Comparison of ENCODE assay signal across 22 mouse cellular contexts in the genomic region with DNA sequence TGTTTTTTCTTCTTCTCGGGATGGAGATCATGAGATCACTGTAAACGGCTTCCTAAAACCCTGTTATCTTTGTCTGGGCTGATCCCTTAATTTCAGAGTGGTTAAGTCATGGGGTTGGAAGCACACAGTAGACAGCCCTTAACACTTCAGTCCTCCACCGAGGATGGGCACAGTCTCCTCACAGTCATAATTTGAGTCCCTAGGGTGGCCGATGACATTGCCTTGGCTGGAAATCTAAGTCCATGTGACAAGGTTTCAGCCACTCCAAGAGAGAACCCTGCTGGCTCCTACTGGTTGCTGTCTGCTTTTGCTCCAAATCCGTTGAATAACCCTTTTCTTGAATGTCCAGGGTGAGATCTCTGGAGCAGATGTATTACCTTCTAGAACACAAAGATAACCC.
A peak's percentile ranks its signal among the peaks of the same experiment; 100 is the strongest.
DNase-seq lines count a peak whose midpoint lies in the region; ATAC-seq and TF ChIP-seq lines count a peak whose summit lies in the region.
"Had no signal": no experiment of that assay in that cellular context is flagged by ENCODE, and none has a peak within 500 bp of the region (broad histone marks: within the 10 kb centered on the region; RNA-seq: fewer than 3 reads in every experiment).

No protein-coding gene starts in this region.

- no peaks in the 10 kb centered on the region for H3K27me3 ChIP-seq in hindbrain, postnatal 0 days (ENCODE audit: insufficient read depth, low read length)
- H3K27me3 ChIP-seq in hindbrain, embryonic 14.5 days (ENCODE audit: control insufficient read depth, insufficient read depth, low read length) = no peaks in the 10 kb centered on the region
- no peaks in the 10 kb centered on the region for H3K27me3 ChIP-seq in intestine, embryonic 16.5 days (replicated peaks; ENCODE audit: control insufficient read depth, insufficient read depth, low read length)
- H3K27me3 ChIP-seq: heart, embryonic 15.5 days; hindbrain, embryonic 13.5 days; intestine, embryonic 15.5 days; limb, embryonic 12.5 days; Patski had no signal

- H3K9ac ChIP-seq in hindbrain, postnatal 0 days (replicated peaks; ENCODE audit: low read length) = no peak overlapping the region
- no peak overlapping the region for H3K9ac ChIP-seq in hindbrain, embryonic 14.5 days
- H3K9ac ChIP-seq in intestine, embryonic 16.5 days (ENCODE audit: low read depth, low read length) = no peak overlapping the region
- H3K9ac ChIP-seq: forebrain, postnatal 0 days; heart, embryonic 15.5 days; hindbrain, embryonic 13.5 days; intestine, embryonic 15.5 days; limb, embryonic 12.5 days; liver, embryonic 12.5 days; lung, embryonic 14.5 days had no signal

- intact Hi-C loops in gastrocnemius, postnatal 14 days (cut with DNase I; ENCODE audit: low total_unique reads) = no loop called here

- no peaks in the 10 kb centered on the region for H3K9me3 ChIP-seq in hindbrain, postnatal 0 days (ENCODE audit: low read length)
- H3K9me3 ChIP-seq in hindbrain, embryonic 14.5 days (ENCODE audit: control insufficient read depth, low read length) = no peaks in the 10 kb centered on the region
- H3K9me3 ChIP-seq in intestine, embryonic 16.5 days (ENCODE audit: control insufficient read depth, low read length) = no peaks in the 10 kb centered on the region
- H3K9me3 ChIP-seq: forebrain, embryonic 10.5 days; heart, embryonic 15.5 days; hindbrain, embryonic 13.5 days; intestine, embryonic 15.5 days; limb, embryonic 12.5 days; liver, embryonic 12.5 days had no signal

- H3K36me3 ChIP-seq in hindbrain, postnatal 0 days (ENCODE audit: insufficient read depth, low read length) = no peaks in the 10 kb centered on the region
- H3K36me3 ChIP-seq in hindbrain, embryonic 14.5 days (replicated peaks; ENCODE audit: control insufficient read depth, insufficient read depth) = no peaks in the 10 kb centered on the region
- no peaks in the 10 kb centered on the region for H3K36me3 ChIP-seq in intestine, embryonic 16.5 days (ENCODE audit: control insufficient read depth, insufficient read depth, low read length)
- H3K36me3 ChIP-seq: forebrain, embryonic 10.5 days; heart, embryonic 15.5 days; hindbrain, embryonic 13.5 days; intestine, embryonic 15.5 days; limb, embryonic 12.5 days; liver, embryonic 12.5 days had no signal

- no peak for ATAC-seq in hindbrain, postnatal 0 days
- no peak for ATAC-seq in hindbrain, embryonic 14.5 days (ENCODE audit: low FRiP score)
- ATAC-seq in intestine, embryonic 16.5 days = no peak
- ATAC-seq: forebrain, postnatal 0 days; intestine, embryonic 15.5 days; liver, embryonic 12.5 days; Patski had no signal

- H3K27ac ChIP-seq in hindbrain, postnatal 0 days = no peak overlapping the region
- no peak overlapping the region for H3K27ac ChIP-seq in hindbrain, embryonic 14.5 days
- H3K27ac ChIP-seq in intestine, embryonic 16.5 days (ENCODE audit: low read length) = no peak overlapping the region
- H3K27ac ChIP-seq: forebrain, embryonic 10.5 days; heart, embryonic 15.5 days; hindbrain, embryonic 13.5 days; intestine, embryonic 15.5 days; limb, embryonic 12.5 days; liver, embryonic 12.5 days had no signal

- H3K4me2 ChIP-seq in hindbrain, postnatal 0 days (ENCODE audit: low read depth, low read length) = no peak overlapping the region
- H3K4me2 ChIP-seq in hindbrain, embryonic 14.5 days (replicated peaks) = no peak overlapping the region
- H3K4me2 ChIP-seq in intestine, embryonic 16.5 days (ENCODE audit: low read depth, low read length) = no peak overlapping the region
- H3K4me2 ChIP-seq: heart, embryonic 15.5 days; hindbrain, embryonic 13.5 days; intestine, embryonic 15.5 days; limb, embryonic 12.5 days; liver, embryonic 12.5 days; lung, embryonic 14.5 days; midbrain, embryonic 11.5 days had no signal

- H3K4me1 ChIP-seq in hindbrain, postnatal 0 days (ENCODE audit: insufficient read depth, low read length) = peaks cover 19% of the 10 kb centered on the region
- H3K4me1 ChIP-seq in hindbrain, embryonic 14.5 days (replicated peaks; ENCODE audit: control insufficient read depth, insufficient read depth, low read length) = peaks cover 19% of the 10 kb centered on the region
- H3K4me1 ChIP-seq in intestine, embryonic 16.5 days (ENCODE audit: control insufficient read depth, insufficient read depth, low read length) = peaks cover 13% of the 10 kb centered on the region

- TF ChIP-seq CTCF in hindbrain, postnatal 0 days (IDR thresholded peaks at IDR 0.05; ENCODE audit: low read depth) = no peak

- no peak overlapping the region for H3K4me3 ChIP-seq in hindbrain, postnatal 0 days (ENCODE audit: low read length)
- H3K4me3 ChIP-seq in hindbrain, embryonic 14.5 days (replicated peaks; ENCODE audit: low read length) = no peak overlapping the region
- no peak overlapping the region for H3K4me3 ChIP-seq in intestine, embryonic 16.5 days (ENCODE audit: low read length)
- H3K4me3 ChIP-seq: forebrain, embryonic 10.5 days; heart, embryonic 15.5 days; hindbrain, embryonic 13.5 days; intestine, embryonic 15.5 days; limb, embryonic 12.5 days; liver, embryonic 12.5 days had no signal

- DNase-seq in cerebellum, postnatal 10 days = peak; percentile 65 to 67
- DNase-seq in cerebellum, postnatal 14 days = no peak
- DNase-seq in hindbrain, postnatal 0 days (ENCODE audit: low spot score) = peak; percentile 51
- no peak for DNase-seq in hindbrain, embryonic 14.5 days (ENCODE audit: low spot score)
- peak; percentile 47 for DNase-seq in gastrocnemius, postnatal 14 days
- DNase-seq in heart, postnatal 4 days = peak; percentile 42
- no peak for DNase-seq in kidney, adult 11 months
- DNase-seq: adrenal gland, postnatal 14 days; cerebellum, adult 9-11 months; embryo, embryonic 11 days; forebrain, postnatal 0 days; lung, embryonic 14.5 days; right cerebral cortex, postnatal 14 days had no signal

- WGBS in hindbrain, postnatal 0 days = 64% methylated on average over 5 of the region's 5 CpGs
- WGBS in hindbrain, embryonic 14.5 days = 73% methylated on average over 5 of the region's 5 CpGs
- WGBS in intestine, embryonic 16.5 days = 56% methylated on average over 5 of the region's 5 CpGs

Comparison
In these comparisons a context has a peak if more than half of its experiments do, and no peak if none do; other contexts are left out.
1. DNase-seq: peak in cerebellum, postnatal 10 days (2 of 2), hindbrain, postnatal 0 days (single experiment), gastrocnemius, postnatal 14 days (single experiment) and heart, postnatal 4 days (single experiment); none in cerebellum, postnatal 14 days (0 of 2), hindbrain, embryonic 14.5 days (single experiment) and kidney, adult 11 months (single experiment).